16 mouse cellular contexts compared by ENCODE assay signal in genomic region chr1:181950721-181951120, GRCm38 (mm10).
"Had no signal": no experiment of that assay in that cellular context is flagged by ENCODE, and none has a peak within 500 bp of the region (broad histone marks: within the 10 kb centered on the region; RNA-seq: fewer than 3 reads in every experiment).

No protein-coding gene starts in this region.

- H3K36me3 ChIP-seq: liver, embryonic 15.5 days; midbrain, embryonic 15.5 days; stomach, embryonic 15.5 days had no signal

- H3K4me3 ChIP-seq: left cerebral cortex, adult 2 months; limb, embryonic 10.5 days; liver, embryonic 15.5 days; megakaryocyte, embryonic 14.5 days; midbrain, embryonic 15.5 days; neural tube, embryonic 13.5 days; stomach, embryonic 15.5 days had no signal

- DNase-seq: kidney, postnatal 10 days; lung, adult 2 months; lung, postnatal 4 days; right cerebral cortex, adult 18-20 months; thymus, adult 2 months; thymus, postnatal 36 days had no signal

- H3K4me2 ChIP-seq: liver, embryonic 11.5 days; liver, embryonic 15.5 days; midbrain, embryonic 11.5 days; midbrain, embryonic 15.5 days; neural tube, embryonic 13.5 days; stomach, embryonic 15.5 days had no signal

- H3K27ac ChIP-seq: left cerebral cortex, adult 2 months; limb, embryonic 10.5 days; liver, embryonic 15.5 days; midbrain, embryonic 15.5 days; neural tube, embryonic 13.5 days; stomach, embryonic 15.5 days had no signal

- H3K27me3 ChIP-seq: liver, embryonic 15.5 days; megakaryocyte, embryonic 14.5 days; midbrain, embryonic 15.5 days; neural tube, embryonic 13.5 days; stomach, embryonic 15.5 days had no signal

- H3K9ac ChIP-seq: liver, embryonic 15.5 days; midbrain, embryonic 15.5 days; neural tube, embryonic 13.5 days; stomach, embryonic 15.5 days had no signal

- ATAC-seq: lung, postnatal 0 days; midbrain, embryonic 15.5 days had no signal

- H3K4me1 ChIP-seq: limb, embryonic 10.5 days; liver, embryonic 15.5 days; midbrain, embryonic 15.5 days; neural tube, embryonic 13.5 days; stomach, embryonic 15.5 days had no signal

- H3K9me3 ChIP-seq: limb, embryonic 10.5 days; liver, embryonic 15.5 days; megakaryocyte, embryonic 14.5 days; midbrain, embryonic 15.5 days; neural tube, embryonic 13.5 days; stomach, embryonic 15.5 days had no signal
